Comparison of ENCODE assay signal across 8 mouse cellular contexts in the genomic region with DNA sequence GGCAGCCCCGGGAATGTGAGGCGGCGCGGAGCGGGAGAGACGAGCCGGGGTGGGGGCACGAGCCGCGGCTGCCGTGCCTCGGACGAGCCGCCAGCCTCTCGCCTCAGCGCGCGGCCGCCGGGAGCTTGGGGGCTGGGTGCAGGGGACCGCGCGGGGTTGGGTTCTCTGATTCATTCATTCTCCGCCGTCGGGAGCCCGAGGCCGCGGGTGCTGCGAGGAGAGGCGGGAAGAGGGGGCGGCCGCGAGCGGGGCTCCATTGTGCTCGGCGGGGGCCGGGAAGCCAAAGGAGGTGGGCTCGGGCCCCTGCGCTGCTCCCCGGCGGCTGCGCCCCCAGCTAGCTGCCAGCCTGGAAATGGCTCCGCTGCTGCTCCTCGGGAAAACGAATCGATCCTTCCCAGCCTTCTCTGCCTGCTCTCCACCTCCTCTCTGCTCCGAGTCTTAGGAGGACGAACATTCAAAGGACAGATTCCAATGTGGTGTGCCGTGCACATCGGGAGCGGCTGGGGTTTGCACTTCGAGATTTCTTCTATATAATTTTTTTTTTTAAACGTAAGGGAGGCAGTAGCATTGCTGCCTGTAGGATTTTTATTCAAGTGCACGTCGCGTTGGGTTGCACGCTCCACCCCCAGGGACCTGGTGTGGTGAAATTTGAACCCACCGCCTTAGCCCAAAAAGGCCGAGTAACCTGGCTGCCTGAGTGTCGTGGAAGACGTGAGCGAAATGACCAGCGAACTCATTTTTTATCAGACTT. TPM values are rescaled to one million over a fixed set of nuclear protein-coding genes. Genes with fewer than 3 reads are reported as not detected.
DNase-seq lines count a peak whose midpoint lies in the region; ATAC-seq and TF ChIP-seq lines count a peak whose summit lies in the region.

No protein-coding gene starts in this region.

- DNase-seq in left cerebral cortex, adult 2 months (ENCODE audit: extremely low spot score in 1 of 2, low spot score in 2 of 2): peak; percentile 70
- DNase-seq in left cerebral cortex, adult 11 months (ENCODE audit: low spot score): no peak
- peak; percentile 77 for DNase-seq in ZHBTc4 (ENCODE audit: low read depth, low spot score)
- peak; percentile 83 for DNase-seq in forebrain, embryonic 11.5 days (ENCODE audit: low spot score)
- DNase-seq in left cerebral cortex, postnatal 10 days (ENCODE audit: extremely low spot score in 1 of 2, low spot score in 2 of 2): peak; percentile 20 to 78
- peak; percentile 95 for DNase-seq in midbrain, embryonic 11.5 days (ENCODE audit: low spot score, missing footprints)
- peak; percentile 77 for DNase-seq in testis, postnatal 14 days (ENCODE audit: low spot score)

- WGBS in forebrain, embryonic 11.5 days: under 1% methylated on average over 58 of the region's 64 CpGs
- under 1% methylated on average over 63 of the region's 64 CpGs for WGBS in hindbrain, embryonic 12.5 days
- WGBS in midbrain, embryonic 11.5 days: under 1% methylated on average over 64 of the region's 64 CpGs

- H3K27me3 ChIP-seq in forebrain, embryonic 11.5 days (ENCODE audit: control insufficient read depth, insufficient read depth, low read length): no peaks in the 10 kb centered on the region
- no peaks in the 10 kb centered on the region for H3K27me3 ChIP-seq in hindbrain, embryonic 12.5 days
- H3K27me3 ChIP-seq in midbrain, embryonic 11.5 days (ENCODE audit: control insufficient read depth, insufficient read depth, low read length): no peaks in the 10 kb centered on the region

- peak; percentile 57 for ATAC-seq in forebrain, embryonic 11.5 days (replicated peaks; ENCODE audit: low FRiP score)
- ATAC-seq in hindbrain, embryonic 12.5 days (ENCODE audit: low FRiP score): peak; percentile 53
- ATAC-seq in midbrain, embryonic 11.5 days (ENCODE audit: low FRiP score): no peak; the same call in 1 of the 2 replicates

- no peaks in the 10 kb centered on the region for H3K9me3 ChIP-seq in forebrain, embryonic 11.5 days (ENCODE audit: control insufficient read depth, low read length)
- no peaks in the 10 kb centered on the region for H3K9me3 ChIP-seq in hindbrain, embryonic 12.5 days (replicated peaks)
- H3K9me3 ChIP-seq in midbrain, embryonic 11.5 days (ENCODE audit: control insufficient read depth, low read length): no peaks in the 10 kb centered on the region

- H3K27ac ChIP-seq in left cerebral cortex, adult 2 months: peak overlapping the region; percentile 97
- peak overlapping the region; percentile 95 for H3K27ac ChIP-seq in forebrain, embryonic 11.5 days (ENCODE audit: low read depth, low read length)
- peak overlapping the region; percentile 99 for H3K27ac ChIP-seq in hindbrain, embryonic 12.5 days
- peak overlapping the region; percentile 93 for H3K27ac ChIP-seq in midbrain, embryonic 11.5 days (ENCODE audit: low read depth, low read length)

- intact Hi-C loops in left cerebral cortex, adult 2 months (cut with DNase I): loop anchor here (2.0 to 5.0 kb wide), 4 partner anchors 93 to 308 kb away; no protein-coding TSS in a partner anchor
- intact Hi-C loops in left cerebral cortex, postnatal 10 days (cut with DNase I): loop anchor here (2.0 to 10.0 kb wide), 7 partner anchors 112 to 552 kb away; a partner anchor contains a TSS

- H3K4me3 ChIP-seq in left cerebral cortex, adult 2 months: peak overlapping the region; percentile 97
- H3K4me3 ChIP-seq in forebrain, embryonic 11.5 days (ENCODE audit: low read depth, low read length): peak overlapping the region; percentile 84
- H3K4me3 ChIP-seq in hindbrain, embryonic 12.5 days: peak overlapping the region; percentile 90
- H3K4me3 ChIP-seq in midbrain, embryonic 11.5 days (ENCODE audit: low read depth, low read length): peak overlapping the region; percentile 92

- no peak for TF ChIP-seq CTCF in left cerebral cortex, adult 2 months (IDR thresholded peaks at IDR 0.05)

- peak overlapping the region; percentile 80 for H3K4me2 ChIP-seq in forebrain, embryonic 11.5 days (ENCODE audit: low read depth, low read length, severe bottlenecking)
- H3K4me2 ChIP-seq in hindbrain, embryonic 12.5 days (replicated peaks): peak overlapping the region; percentile 76
- peak overlapping the region; percentile 60 for H3K4me2 ChIP-seq in midbrain, embryonic 11.5 days

- no peaks in the 10 kb centered on the region for H3K36me3 ChIP-seq in forebrain, embryonic 11.5 days (ENCODE audit: control insufficient read depth, insufficient read depth, low read length)
- H3K36me3 ChIP-seq in hindbrain, embryonic 12.5 days: no peaks in the 10 kb centered on the region
- H3K36me3 ChIP-seq in midbrain, embryonic 11.5 days (ENCODE audit: control insufficient read depth, insufficient read depth, low read length): no peaks in the 10 kb centered on the region

- peaks cover 5% of the 10 kb centered on the region; the same call in 1 of the 2 replicates for H3K4me1 ChIP-seq in forebrain, embryonic 11.5 days (replicated peaks; ENCODE audit: control insufficient read depth, insufficient read depth, low read length)
- peaks cover 25% of the 10 kb centered on the region for H3K4me1 ChIP-seq in hindbrain, embryonic 12.5 days
- H3K4me1 ChIP-seq in midbrain, embryonic 11.5 days (ENCODE audit: control insufficient read depth, insufficient read depth, low read length): peaks cover 16% of the 10 kb centered on the region

- H3K9ac ChIP-seq in forebrain, embryonic 11.5 days (ENCODE audit: low read length): peak overlapping the region; percentile 88
- peak overlapping the region; percentile 88 for H3K9ac ChIP-seq in hindbrain, embryonic 12.5 days
- H3K9ac ChIP-seq in midbrain, embryonic 11.5 days (ENCODE audit: low read length): peak overlapping the region; percentile 91

RNA-seq across cellular contexts. Expression of a gene that starts 5.0 kb away (rescaled TPM):
- total RNA-seq in left cerebral cortex, adult 2 months (2021): 100 to 1,000 TPM; 381 to 464 TPM
- 12.3 and 13.3 TPM in 2 replicates for polyA plus RNA-seq in forebrain, embryonic 11.5 days (2014; fragmentation: Nextera tagmentation; extraction: Ambion mirVana)
- polyA plus RNA-seq in hindbrain, embryonic 12.5 days (2016; fragmentation: Nextera tagmentation; extraction: Ambion mirVana): 19.5 and 22.5 TPM in 2 replicates
- total RNA-seq in left cerebral cortex, postnatal 10 days (2021): 100 to 1,000 TPM; 145 to 149 TPM
- 11.1 and 11.6 TPM in 2 replicates for polyA plus RNA-seq in midbrain, embryonic 11.5 days (2014; fragmentation: Nextera tagmentation; extraction: Ambion mirVana)
